Mouse (Mus musculus) urinary bladder, postnatal 0 days (tissue): Measurements from ENCODE around the gene Efcab5. TPM values are rescaled to one million over a fixed set of nuclear protein-coding genes. Genes with fewer than 3 reads are reported as not detected.

Source experiments
- microRNA counts: library from miRNA; unstranded; fragments of <30 nt; microRNA quantifications from one replicate; lab custom pipeline; 2016
- microRNA-seq: library from miRNA; unstranded; fragments of <30 nt; microRNA quantifications from one replicate; pipeline ENCODE4, GENCODE M21; 2016
- polyA plus RNA-seq: library from polyadenylated mRNA; unstranded; fragments of >200 nt; fragmentation: Nextera tagmentation; extraction: Ambion mirVana; gene quantifications from 2 replicates; pipeline ENCODE4 v1.2.1, GENCODE M21; 2015

The Efcab5 gene
- polyA plus RNA-seq = 0.11 and 0.18 TPM in 2 replicates

GRCm38 (mm10) chr11:77188868-77189267 lies at the start of gene Efcab5:
Gene Efcab5, minus strand, starts transcription at chr11:77188968.

GRCm38 (mm10) chr11:77215951-77216760 lies 27.4 kb upstream of the Efcab5 start, which contains the start of gene Ssh2:
Gene Ssh2, plus strand, starts transcription at chr11:77216287.

GRCm38 (mm10) chr11:77078273-77079134 lies 110.3 kb downstream of the Efcab5 start, which contains the start of gene Nsrp1:
Gene Nsrp1, minus strand, starts transcription at chr11:77078435.

MicroRNA genes within 50 kb of the gene (microRNA counts, 519-probe panel; counts per million panel counts)
- microRNA mmu-miR-423-3p (lab: Ali Mortazavi, UCI) (3,337 counts per million, percentile 55 among the panel's probes with 10 or more counts), microRNA mmu-miR-423-5p (lab: Ali Mortazavi, UCI) (3,391 counts per million, percentile 56 among the panel's probes with 10 or more counts)

Small RNA genes lying within 50 kb of the gene (microRNA-seq; reads per million reads assigned to microRNA genes)
- 2,351 reads per million, percentile 81 among the genes with 10 or more reads in this experiment for gene Mir423

Other genes starting within 250 kb of the Efcab5 start
- 0.57 and 0.60 TPM in 2 replicates for gene Slc6a4, start 190.4 kb downstream of the Efcab5 start, polyA plus RNA-seq
- 46.6 and 50.5 TPM in 2 replicates for gene Nsrp1, start 110.5 kb downstream of the Efcab5 start, polyA plus RNA-seq
- 7.1 and 8.2 TPM in 2 replicates for gene Ssh2, start 27.3 kb upstream of the Efcab5 start, polyA plus RNA-seq